Mouse (Mus musculus) G1E-ER4 (cell line): ENCODE results near the gene Ppp6c. TPM values are rescaled to one million over a fixed set of nuclear protein-coding genes. Genes with fewer than 3 reads are reported as not detected.

Experiments
- GATA1 ChIP-seq: IDR thresholded peaks from one replicate; pipeline ENCODE4 v1.8.0; 2012; ENCODE audit warnings: low read length, inconsistent platforms
- polyA plus RNA-seq: library from polyadenylated mRNA; stranded (reverse); fragments of >175 nt; gene quantifications from 2 replicates; pipeline ENCODE4 v1.2.3, GENCODE M21; 2012

Ppp6c gene
- polyA plus RNA-seq, 1 experiment, result 6.3 TPM

DNA sequence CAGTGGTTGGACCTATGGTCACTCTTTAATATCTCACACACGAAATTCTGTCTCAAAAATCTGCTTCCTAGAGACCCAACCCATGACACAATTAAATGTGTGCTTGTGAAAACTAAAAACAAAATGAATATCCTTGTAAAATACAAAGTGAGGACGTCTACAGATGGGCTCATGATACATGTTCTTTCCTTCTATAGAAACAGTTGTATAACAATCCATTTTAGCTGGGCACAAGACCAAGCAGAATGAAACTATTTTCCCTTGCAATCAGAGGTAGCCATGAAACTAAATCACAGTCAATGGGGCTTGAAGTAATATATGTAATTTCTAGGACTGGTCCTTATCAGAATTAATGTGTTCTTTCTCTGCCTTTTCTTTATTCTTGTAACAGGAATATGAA, 75.3 kb downstream of the Ppp6c start:
- TF ChIP-seq GATA1, result no peak

- TF ChIP-seq GATA1, result no peak
Observed at GRCm38 (mm10) chr2:39148075-39148474, 78.2 kb downstream of the Ppp6c start.

DNA sequence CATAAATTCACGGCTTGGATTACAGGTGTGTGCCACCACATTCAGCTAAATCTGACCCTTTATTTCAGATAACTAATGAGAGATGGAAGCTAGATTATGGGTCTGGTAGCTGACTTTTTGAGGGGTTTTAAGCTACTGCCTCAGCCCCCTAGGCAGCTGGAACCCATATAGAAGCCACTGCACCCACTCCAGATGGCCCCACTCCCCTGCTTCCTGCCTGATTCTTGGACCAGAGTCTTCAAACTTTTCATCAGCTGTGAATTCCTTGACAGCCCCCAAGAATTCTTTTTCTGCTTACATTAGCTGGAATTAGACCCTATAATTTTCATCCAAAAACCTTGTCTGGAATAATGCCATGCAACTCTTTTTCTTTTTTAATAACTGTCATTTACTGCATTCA, 79.8 kb downstream of the Ppp6c start:
- TF ChIP-seq GATA1, result no peak

Other genes starting within 250 kb of the Ppp6c start
- gene Wdr38, start 229.0 kb downstream of the Ppp6c start, polyA plus RNA-seq, result 0.15 and 0.18 TPM in 2 replicates
- gene Arpc5l, start 221.1 kb downstream of the Ppp6c start, polyA plus RNA-seq, result 78.5 and 96.1 TPM in 2 replicates
- 139 and 159 TPM in 2 replicates for gene Rpl35, start 220.8 kb downstream of the Ppp6c start, polyA plus RNA-seq
- gene Golga1, start 160.9 kb downstream of the Ppp6c start, polyA plus RNA-seq, result 1.5 and 1.6 TPM in 2 replicates
- 36.9 and 48.6 TPM in 2 replicates for gene Scai, start 35.7 kb downstream of the Ppp6c start, polyA plus RNA-seq